Mouse (Mus musculus) thymus, postnatal 4 days (tissue): ENCODE measurements at regions not wholly inside any gene's neighbourhood (a gene's known extent, or its start where the extent isn't known, plus 50 kb on each side); places are given as distances from the start of the nearest gene placed in this dataset.

ENCODE experiments used
- DNase-seq: peaks from one replicate; pipeline ENCODE4 v3.0.0; 2021

GRCm38 (mm10) chr4:71187801-71188200 lies 570.0 kb downstream of the Gm11232 start:
- no peak for DNase-seq

GRCm38 (mm10) chr4:71177661-71178060 lies 580.1 kb downstream of the Gm11232 start:
- no peak for DNase-seq

- DNase-seq, result no peak
These were observed 592.0 kb downstream of the Gm11232 start for GRCm38 (mm10) chr4:71165802-71166201.

- no peak for DNase-seq
These were observed 597.0 kb upstream of the Megf9 start for GRCm38 (mm10) chr4:71131670-71132317.

GRCm38 (mm10) chr4:71130946-71131669 lies 596.3 kb upstream of the Megf9 start:
- no peak for DNase-seq

- no peak for DNase-seq
These were observed 594.5 kb upstream of the Megf9 start for GRCm38 (mm10) chr4:71129306-71129705.
